21 mouse cellular contexts compared by ENCODE assay signal in genomic region chr5:147680711-147681110, GRCm38 (mm10). TPM values are rescaled to one million over a fixed set of nuclear protein-coding genes. Genes with fewer than 3 reads are reported as not detected.
DNase-seq lines count a peak whose midpoint lies in the region; ATAC-seq and TF ChIP-seq lines count a peak whose summit lies in the region.
"Had no signal": no experiment of that assay in that cellular context is flagged by ENCODE, and none has a peak within 500 bp of the region (broad histone marks: within the 10 kb centered on the region; RNA-seq: fewer than 3 reads in every experiment).

No protein-coding gene starts in this region.

- no peaks in the 10 kb centered on the region for H3K27me3 ChIP-seq in hindbrain, postnatal 0 days (ENCODE audit: insufficient read depth, low read length)
- H3K27me3 ChIP-seq in hindbrain, embryonic 12.5 days, result no peaks in the 10 kb centered on the region
- H3K27me3 ChIP-seq: CH12.LX; embryonic facial prominence, embryonic 15.5 days; heart, embryonic 15.5 days; limb, embryonic 13.5 days; liver, embryonic 13.5 days; lung, embryonic 15.5 days had no signal

- no peaks in the 10 kb centered on the region for H3K36me3 ChIP-seq in hindbrain, postnatal 0 days (ENCODE audit: insufficient read depth, low read length)
- H3K36me3 ChIP-seq in hindbrain, embryonic 12.5 days, result no peaks in the 10 kb centered on the region
- H3K36me3 ChIP-seq: embryonic facial prominence, embryonic 15.5 days; heart, embryonic 15.5 days; limb, embryonic 13.5 days; liver, embryonic 13.5 days; lung, embryonic 15.5 days; midbrain, embryonic 10.5 days had no signal

- H3K4me1 ChIP-seq in hindbrain, postnatal 0 days (ENCODE audit: insufficient read depth, low read length), result no peaks in the 10 kb centered on the region
- peaks cover 4% of the 10 kb centered on the region; the same call in 1 of the 2 replicates for H3K4me1 ChIP-seq in hindbrain, embryonic 12.5 days
- H3K4me1 ChIP-seq: limb, embryonic 13.5 days; liver, embryonic 13.5 days; lung, embryonic 15.5 days had no signal

- WGBS in hindbrain, postnatal 0 days, result 31% methylated on average over 5 of the region's 5 CpGs
- WGBS in hindbrain, embryonic 12.5 days, result 63% methylated on average over 5 of the region's 5 CpGs

- no peaks in the 10 kb centered on the region for H3K9me3 ChIP-seq in hindbrain, postnatal 0 days (ENCODE audit: low read length)
- no peaks in the 10 kb centered on the region for H3K9me3 ChIP-seq in hindbrain, embryonic 12.5 days (replicated peaks)
- H3K9me3 ChIP-seq: embryonic facial prominence, embryonic 15.5 days; heart, embryonic 15.5 days; limb, embryonic 13.5 days; liver, embryonic 13.5 days; lung, embryonic 15.5 days; midbrain, embryonic 10.5 days had no signal

- H3K9ac ChIP-seq in hindbrain, postnatal 0 days (replicated peaks; ENCODE audit: low read length), result no peak overlapping the region
- H3K9ac ChIP-seq in hindbrain, embryonic 12.5 days, result no peak overlapping the region
- H3K9ac ChIP-seq: embryonic facial prominence, embryonic 15.5 days; heart, embryonic 15.5 days; limb, embryonic 13.5 days; liver, embryonic 13.5 days; lung, embryonic 15.5 days had no signal

- H3K4me3 ChIP-seq in hindbrain, postnatal 0 days (ENCODE audit: low read length), result no peak overlapping the region
- no peak overlapping the region for H3K4me3 ChIP-seq in hindbrain, embryonic 12.5 days
- H3K4me3 ChIP-seq: embryonic facial prominence, embryonic 15.5 days; heart, embryonic 15.5 days; limb, embryonic 13.5 days; liver, embryonic 13.5 days; lung, embryonic 15.5 days; midbrain, embryonic 10.5 days had no signal

- DNase-seq in cerebellum, postnatal 14 days, result peak; percentile 15 to 24
- no peak for DNase-seq in cerebellum, adult 9-10 months
- peak; percentile 40 for DNase-seq in hindbrain, postnatal 0 days (ENCODE audit: low spot score)
- peak; percentile 22 for DNase-seq in left cerebral cortex, postnatal 4 days
- DNase-seq in left cerebral cortex, postnatal 10 days (ENCODE audit: extremely low spot score in 1 of 2, low spot score in 2 of 2), result no peak
- peak; percentile 12 for DNase-seq in urinary bladder, postnatal 14 days (ENCODE audit: low spot score)
- no peak for DNase-seq in urinary bladder, adult 18-20 months (ENCODE audit: low spot score in 2 of 2)
- DNase-seq: cerebellum, postnatal 36 days; gastrocnemius, postnatal 14 days; heart, postnatal 4 days; liver, embryonic 13.5 days; lung, postnatal 4 days; retina, postnatal 1 day; thymus, postnatal 14 days had no signal

- H3K27ac ChIP-seq in hindbrain, postnatal 0 days, result no peak overlapping the region
- no peak overlapping the region for H3K27ac ChIP-seq in hindbrain, embryonic 12.5 days
- H3K27ac ChIP-seq: embryonic facial prominence, embryonic 15.5 days; heart, embryonic 15.5 days; limb, embryonic 13.5 days; liver, embryonic 13.5 days; lung, embryonic 15.5 days; midbrain, embryonic 10.5 days had no signal

- intact Hi-C loops in left cerebral cortex, postnatal 4 days (cut with DNase I), result no loop called here
- intact Hi-C loops in left cerebral cortex, postnatal 10 days (cut with DNase I), result no loop called here

- no peak for ATAC-seq in hindbrain, postnatal 0 days
- no peak for ATAC-seq in hindbrain, embryonic 12.5 days (ENCODE audit: low FRiP score)

- no peak for TF ChIP-seq CTCF in hindbrain, postnatal 0 days (IDR thresholded peaks at IDR 0.05; ENCODE audit: low read depth)

- H3K4me2 ChIP-seq in hindbrain, postnatal 0 days (ENCODE audit: low read depth, low read length), result peak overlapping the region; percentile 16; the same call in 1 of the 2 replicates
- no peak overlapping the region for H3K4me2 ChIP-seq in hindbrain, embryonic 12.5 days (replicated peaks)
- H3K4me2 ChIP-seq: embryonic facial prominence, embryonic 15.5 days; limb, embryonic 13.5 days; liver, embryonic 13.5 days; lung, embryonic 15.5 days had no signal

RNA-seq across cellular contexts. Expression of gene Flt1, which starts 45.1 kb away (rescaled TPM):
- total RNA-seq in hindbrain, postnatal 0 days (2014; rRNA removed), result 17.7 and 17.9 TPM in 2 replicates
- 10.0 and 11.1 TPM in 2 replicates for polyA plus RNA-seq in hindbrain, postnatal 0 days (2015; fragmentation: Nextera tagmentation; extraction: Ambion mirVana)
- 12.2 and 14.6 TPM in 2 replicates for polyA plus RNA-seq in hindbrain, embryonic 12.5 days (2016; fragmentation: Nextera tagmentation; extraction: Ambion mirVana)
- 10 to 100 TPM; 15.1 to 17.6 TPM for total RNA-seq in left cerebral cortex, postnatal 4 days (2021)
- 10 to 100 TPM; 23.5 to 24.7 TPM for total RNA-seq in left cerebral cortex, postnatal 10 days (2021)

Comparison
In these comparisons a context has a peak if more than half of its experiments do, and no peak if none do; other contexts are left out.
1. DNase-seq: peak in cerebellum, postnatal 14 days (2 of 2), hindbrain, postnatal 0 days (single experiment), left cerebral cortex, postnatal 4 days (single experiment) and urinary bladder, postnatal 14 days (single experiment); none in cerebellum, adult 9-10 months (single experiment), left cerebral cortex, postnatal 10 days (0 of 2) and urinary bladder, adult 18-20 months (0 of 2).